Mouse (Mus musculus) cerebellum, adult (tissue): ENCODE measurements around the gene Il17f.
A peak's percentile ranks its signal among the peaks of the same experiment; 100 is the strongest.
"Not testable (repeated sequence)": the region's sequence is repeated elsewhere in the genome, so short reads cannot be mapped to it uniquely, and the experiment has no call there.

ENCODE experiments used
- ATAC-seq: cut with Nextera tagmentation; 2 replicates; pipeline ENCODE4 v1.9.2; 2017; ENCODE audit warnings: mild to moderate bottlenecking, moderate library complexity, mixed read lengths; ENCODE audit not compliant: insufficient number of reproducible peaks, low FRiP score, low TSS enrichment

Gene Il17f

GRCm38 (mm10) chr1:20790517-20790916, at the start of gene Il17f:
TSS of gene Il17f (minus strand) at chr1:20790617.
- ATAC-seq, result not testable (repeated sequence)

GRCm38 (mm10) chr1:20839911-20840310, 49.5 kb upstream of the Il17f start:
- peak; percentile 89 for ATAC-seq

GRCm38 (mm10) chr1:20836551-20837125, 46.2 kb upstream of the Il17f start:
- ATAC-seq, result no peak

- ATAC-seq, result no peak
Observed at GRCm38 (mm10) chr1:20833141-20833511, 42.7 kb upstream of the Il17f start.

- ATAC-seq, result no peak
Observed at GRCm38 (mm10) chr1:20832473-20833140, 42.2 kb upstream of the Il17f start.

- no peak for ATAC-seq
Observed at GRCm38 (mm10) chr1:20830546-20830945, 40.1 kb upstream of the Il17f start.

GRCm38 (mm10) chr1:20828061-20828460, 37.6 kb upstream of the Il17f start:
- no peak for ATAC-seq

- ATAC-seq, result no peak
Observed at GRCm38 (mm10) chr1:20825036-20825435, 34.6 kb upstream of the Il17f start.

GRCm38 (mm10) chr1:20823906-20824305, 33.5 kb upstream of the Il17f start:
- no peak for ATAC-seq

- ATAC-seq, result no peak
Observed at GRCm38 (mm10) chr1:20823471-20823870, 33.1 kb upstream of the Il17f start.

- no peak for ATAC-seq
Observed at GRCm38 (mm10) chr1:20820959-20821358, 30.5 kb upstream of the Il17f start.

- ATAC-seq, result peak; percentile 100
Observed at GRCm38 (mm10) chr1:20819771-20820605, 29.6 kb upstream of the Il17f start, which contains the start of gene Mcm3. TSS of gene Mcm3 (minus strand) at chr1:20820312.

GRCm38 (mm10) chr1:20817596-20817995, 27.2 kb upstream of the Il17f start:
- ATAC-seq, result no peak

GRCm38 (mm10) chr1:20817172-20817571, 26.8 kb upstream of the Il17f start:
- no peak for ATAC-seq

GRCm38 (mm10) chr1:20814521-20814920, 24.1 kb upstream of the Il17f start:
- no peak for ATAC-seq

GRCm38 (mm10) chr1:20804526-20804925, 14.1 kb upstream of the Il17f start:
- ATAC-seq, result no peak

- ATAC-seq, result peak; percentile 53; the same call in 1 of the 2 replicates
Observed at GRCm38 (mm10) chr1:20801682-20802390, 11.4 kb upstream of the Il17f start.

GRCm38 (mm10) chr1:20801275-20801674, 10.9 kb upstream of the Il17f start:
- ATAC-seq, result no peak

- ATAC-seq, result no peak
Observed at GRCm38 (mm10) chr1:20795178-20795577, 4.8 kb upstream of the Il17f start.

GRCm38 (mm10) chr1:20794760-20795159, 4.3 kb upstream of the Il17f start:
- ATAC-seq, result no peak

- no peak for ATAC-seq
Observed at GRCm38 (mm10) chr1:20791414-20791813, 997 bp upstream of the Il17f start.
